Mouse (Mus musculus) myocyte (in vitro differentiated cells): ENCODE measurements around the gene Tenm4.

ENCODE experiments used
- CEBPB ChIP-seq: IDR thresholded peaks from 2 replicates; pipeline ENCODE4 v1.6.1; 2011; ENCODE audit warnings: mild to moderate bottlenecking, moderate library complexity; ENCODE audit not compliant: poor library complexity, insufficient read depth, severe bottlenecking
- E2F4 ChIP-seq: IDR thresholded peaks from one replicate; pipeline ENCODE4 v1.6.1; 2011; ENCODE audit warnings: mild to moderate bottlenecking, control low read depth, moderate library complexity; ENCODE audit not compliant: insufficient read depth
- MAX ChIP-seq: IDR thresholded peaks from one replicate; pipeline ENCODE4 v1.6.1; 2011; ENCODE audit warnings: low read depth, mild to moderate bottlenecking, control low read depth
- POLR2A ChIP-seq: IDR thresholded peaks from one replicate; pipeline ENCODE4 v1.6.1; 2011; ENCODE audit warnings: low read depth, mild to moderate bottlenecking, control low read depth, moderate library complexity; ENCODE audit not compliant: insufficient read length
- USF1 ChIP-seq: IDR thresholded peaks from one replicate; pipeline ENCODE4 v1.6.1; 2011; ENCODE audit warnings: low read depth, mild to moderate bottlenecking, control low read depth, moderate library complexity

GRCm38 (mm10) chr7:96142973-96143596, 28.0 kb upstream of the Tenm4 start:
- TF ChIP-seq POLR2A (no peak), CEBPB (no peak), USF1 (no peak), E2F4 (no peak), MAX (no peak)
